Mouse (Mus musculus) spleen, adult 2 months (tissue): Measurements from ENCODE around the gene Bok.

Experiments
- CTCF ChIP-seq: fragments of 200-500 bp; IDR thresholded peaks from 2 replicates; pipeline ENCODE4 v1.5.1; 2011; ENCODE audit warnings: mild to moderate bottlenecking, inconsistent platforms; ENCODE audit not compliant: insufficient read depth, insufficient read length, insufficient replicate concordance; ENCODE audit errors: extremely low read depth
- POLR2A ChIP-seq: fragments of 200-500 bp; IDR thresholded peaks from 2 replicates; pipeline ENCODE4 v1.6.1; 2011; ENCODE audit warnings: low read depth, low read length, inconsistent platforms

DNA sequence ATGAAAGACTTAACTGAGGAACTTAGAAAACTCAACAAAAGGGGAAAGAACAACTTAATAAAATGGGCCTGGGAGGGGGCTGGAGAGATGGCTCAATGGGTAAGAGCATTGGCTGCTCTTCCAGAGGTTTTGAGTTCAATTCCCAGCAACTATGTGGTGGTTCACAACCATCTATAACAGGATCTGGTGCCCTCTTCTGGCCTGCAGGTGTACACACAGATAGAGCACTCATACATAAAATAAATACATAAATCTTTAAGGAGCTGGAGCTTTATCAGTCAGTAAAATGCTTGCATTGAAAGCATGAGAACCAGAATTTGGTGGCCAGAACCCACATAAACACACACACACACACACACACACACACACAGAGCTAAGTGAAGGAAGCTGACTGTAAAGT is 57.5 kb downstream of the Bok start:
- TF ChIP-seq CTCF (no peak), POLR2A (no peak)
